Mouse (Mus musculus): ENCODE results near the gene Pigq. TPM values are rescaled to one million over a fixed set of nuclear protein-coding genes. Genes with fewer than 3 reads are reported as not detected.

Pigq gene
- polyA plus RNA-seq, 1 experiment = 236 TPM

GRCm38 (mm10) chr17:25945517-25946155 lies 900 bp upstream of the Pigq start:
- Histone ChIP-seq H3K4me1 (ENCODE audit: control insufficient read depth, insufficient read depth, low read length) (peaks cover 10% of the 10 kb centered on the region; the same call in 1 of the 2 replicates), H3K27ac (ENCODE audit: insufficient read depth, low read depth, low read length) (peak overlapping the region; percentile 83), H3K4me3 (ENCODE audit: insufficient read depth, low read depth, low read length) (no peak overlapping the region), H3K36me3 (ENCODE audit: control insufficient read depth, insufficient read depth, low read length) (no peaks in the 10 kb centered on the region), H3K27me3 (replicated peaks; ENCODE audit: control insufficient read depth, insufficient read depth, low read length) (no peaks in the 10 kb centered on the region)
- TF ChIP-seq POLR2A (IDR thresholded peaks at IDR 0.05; ENCODE audit: low read depth, low read length) (no peak), CTCF (conservative IDR thresholded peaks at IDR 0.05; ENCODE audit: insufficient read depth, insufficient read length, low read depth, low read length) (no peak)
- peak; percentile 75 for DNase-seq
- WGBS = 44% methylated on average over 9 of the region's 9 CpGs

DNA sequence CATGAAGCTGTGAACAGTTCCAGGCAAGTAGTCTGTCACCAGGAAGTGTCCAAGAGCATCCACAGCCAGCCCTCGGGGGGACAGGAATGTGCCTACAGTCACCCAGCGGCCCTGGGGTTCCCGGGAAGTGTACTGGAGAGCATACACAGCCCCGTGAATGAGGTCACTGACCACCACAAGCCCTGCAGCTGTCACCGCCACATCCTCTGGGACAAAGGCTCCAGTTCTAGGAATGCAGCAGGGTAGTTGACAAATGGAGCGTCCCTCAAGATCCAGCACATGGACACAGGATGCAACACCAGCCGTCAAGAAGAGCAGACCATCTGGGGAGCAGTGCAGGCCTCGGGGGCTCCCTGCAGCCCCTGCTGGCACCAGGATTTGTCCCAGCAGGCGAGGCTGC lies 967 bp downstream of the Pigq start:
- Histone ChIP-seq H3K27ac (ENCODE audit: insufficient read depth, low read depth, low read length) (no peak overlapping the region), H3K27me3 (replicated peaks; ENCODE audit: control insufficient read depth, insufficient read depth, low read length) (no peaks in the 10 kb centered on the region), H3K4me3 (ENCODE audit: insufficient read depth, low read depth, low read length) (no peak overlapping the region), H3K4me1 (ENCODE audit: control insufficient read depth, insufficient read depth, low read length) (peaks cover 12% of the 10 kb centered on the region; the same call in 1 of the 2 replicates), H3K36me3 (ENCODE audit: control insufficient read depth, insufficient read depth, low read length) (no peaks in the 10 kb centered on the region)
- 81% methylated on average over 9 of the region's 9 CpGs for WGBS
- TF ChIP-seq POLR2A (IDR thresholded peaks at IDR 0.05; ENCODE audit: low read depth, low read length) (no peak), CTCF (conservative IDR thresholded peaks at IDR 0.05; ENCODE audit: insufficient read depth, insufficient read length, low read depth, low read length) (no peak)
- DNase-seq = no peak

DNA sequence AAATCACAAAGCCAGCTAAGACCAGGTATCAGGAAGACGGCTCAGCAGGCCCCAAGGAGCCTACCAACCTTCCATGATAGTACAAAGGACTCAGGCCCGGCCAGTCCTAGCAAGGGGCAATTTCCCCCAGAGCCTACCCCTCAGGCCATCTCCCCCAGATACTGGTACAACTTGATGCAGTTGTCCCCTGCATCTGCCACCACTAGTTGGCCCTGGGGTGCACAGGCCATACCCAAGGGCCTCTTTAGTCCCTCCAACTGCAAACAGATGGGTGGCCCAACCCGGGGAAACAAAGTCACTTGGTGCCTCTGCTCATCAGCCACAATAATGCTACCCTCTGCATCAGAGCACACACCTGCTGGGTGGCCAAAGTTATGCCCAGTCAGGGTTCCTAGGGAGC lies 1.5 kb downstream of the Pigq start:
- no peak overlapping the region for H3K27ac ChIP-seq (ENCODE audit: insufficient read depth, low read depth, low read length)
- H3K4me1 ChIP-seq (ENCODE audit: control insufficient read depth, insufficient read depth, low read length) = peaks cover 12% of the 10 kb centered on the region; the same call in 1 of the 2 replicates
- 88% methylated on average over 3 of the region's 3 CpGs for WGBS
- no peak overlapping the region for H3K4me3 ChIP-seq (ENCODE audit: insufficient read depth, low read depth, low read length)
- TF ChIP-seq POLR2A (IDR thresholded peaks at IDR 0.05; ENCODE audit: low read depth, low read length) (no peak), CTCF (conservative IDR thresholded peaks at IDR 0.05; ENCODE audit: insufficient read depth, insufficient read length, low read depth, low read length) (no peak)
- no peaks in the 10 kb centered on the region for H3K27me3 ChIP-seq (replicated peaks; ENCODE audit: control insufficient read depth, insufficient read depth, low read length)
- no peaks in the 10 kb centered on the region for H3K36me3 ChIP-seq (ENCODE audit: control insufficient read depth, insufficient read depth, low read length)
- no peak for DNase-seq

- Histone ChIP-seq H3K4me3 (ENCODE audit: insufficient read depth, low read depth, low read length) (no peak overlapping the region), H3K4me1 (ENCODE audit: control insufficient read depth, insufficient read depth, low read length) (peaks cover 12% of the 10 kb centered on the region; the same call in 1 of the 2 replicates), H3K36me3 (ENCODE audit: control insufficient read depth, insufficient read depth, low read length) (no peaks in the 10 kb centered on the region), H3K27me3 (replicated peaks; ENCODE audit: control insufficient read depth, insufficient read depth, low read length) (no peaks in the 10 kb centered on the region), H3K27ac (ENCODE audit: insufficient read depth, low read depth, low read length) (peak overlapping the region; percentile 94; the same call in 1 of the 2 replicates)
- no peak for DNase-seq
- WGBS = 80% methylated on average over 2 of the region's 2 CpGs
- TF ChIP-seq POLR2A (IDR thresholded peaks at IDR 0.05; ENCODE audit: low read depth, low read length) (no peak), CTCF (conservative IDR thresholded peaks at IDR 0.05; ENCODE audit: insufficient read depth, insufficient read length, low read depth, low read length) (no peak)
Measured at GRCm38 (mm10) chr17:25942597-25943151, 2.1 kb downstream of the Pigq start.

GRCm38 (mm10) chr17:25941511-25942241 lies 3.1 kb downstream of the Pigq start:
- Histone ChIP-seq H3K27me3 (replicated peaks; ENCODE audit: control insufficient read depth, insufficient read depth, low read length) (no peaks in the 10 kb centered on the region), H3K27ac (ENCODE audit: insufficient read depth, low read depth, low read length) (peak overlapping the region; percentile 94), H3K4me1 (ENCODE audit: control insufficient read depth, insufficient read depth, low read length) (peaks cover 12% of the 10 kb centered on the region; the same call in 1 of the 2 replicates), H3K4me3 (ENCODE audit: insufficient read depth, low read depth, low read length) (peak overlapping the region; percentile 91), H3K36me3 (ENCODE audit: control insufficient read depth, insufficient read depth, low read length) (no peaks in the 10 kb centered on the region)
- 2% methylated on average over 54 of the region's 54 CpGs for WGBS
- DNase-seq = peak; percentile 84
- TF ChIP-seq CTCF (conservative IDR thresholded peaks at IDR 0.05; ENCODE audit: insufficient read depth, insufficient read length, low read depth, low read length) = no peak
- TF ChIP-seq POLR2A (IDR thresholded peaks at IDR 0.05; ENCODE audit: low read depth, low read length) = peak; percentile 20

DNA sequence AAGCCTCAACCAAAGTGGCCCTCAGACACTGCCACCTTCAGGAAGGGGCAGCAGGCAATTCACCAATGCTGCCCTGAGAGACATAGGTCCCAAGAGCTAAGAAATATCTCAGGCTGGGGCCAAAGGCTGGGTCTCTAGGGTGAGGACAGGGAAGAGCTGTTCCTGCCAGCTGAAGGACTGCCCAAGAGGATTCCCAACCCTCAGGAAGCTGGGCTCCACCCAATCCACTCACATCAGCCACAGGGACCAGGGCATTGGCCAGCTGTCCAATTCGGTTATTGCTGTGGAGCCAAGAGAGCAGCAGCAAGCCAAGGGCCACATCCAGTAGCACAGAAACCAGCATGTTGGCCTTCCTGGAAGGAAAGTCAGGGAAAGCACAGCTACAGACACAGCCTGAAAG lies 10.2 kb downstream of the Pigq start:
- TF ChIP-seq POLR2A (IDR thresholded peaks at IDR 0.05; ENCODE audit: low read depth, low read length) = no peak
- no peak for TF ChIP-seq CTCF (conservative IDR thresholded peaks at IDR 0.05; ENCODE audit: insufficient read depth, insufficient read length, low read depth, low read length)
- no peak for DNase-seq
- H3K27ac ChIP-seq (ENCODE audit: insufficient read depth, low read depth, low read length) = no peak overlapping the region
- WGBS = 91% methylated on average over 1 of the region's 1 CpGs
- no peaks in the 10 kb centered on the region for H3K4me1 ChIP-seq (ENCODE audit: control insufficient read depth, insufficient read depth, low read length)
- H3K36me3 ChIP-seq (ENCODE audit: control insufficient read depth, insufficient read depth, low read length) = no peaks in the 10 kb centered on the region; the same call in 1 of the 2 replicates
- H3K4me3 ChIP-seq (ENCODE audit: insufficient read depth, low read depth, low read length) = no peak overlapping the region
- no peaks in the 10 kb centered on the region for H3K27me3 ChIP-seq (replicated peaks; ENCODE audit: control insufficient read depth, insufficient read depth, low read length)

DNA sequence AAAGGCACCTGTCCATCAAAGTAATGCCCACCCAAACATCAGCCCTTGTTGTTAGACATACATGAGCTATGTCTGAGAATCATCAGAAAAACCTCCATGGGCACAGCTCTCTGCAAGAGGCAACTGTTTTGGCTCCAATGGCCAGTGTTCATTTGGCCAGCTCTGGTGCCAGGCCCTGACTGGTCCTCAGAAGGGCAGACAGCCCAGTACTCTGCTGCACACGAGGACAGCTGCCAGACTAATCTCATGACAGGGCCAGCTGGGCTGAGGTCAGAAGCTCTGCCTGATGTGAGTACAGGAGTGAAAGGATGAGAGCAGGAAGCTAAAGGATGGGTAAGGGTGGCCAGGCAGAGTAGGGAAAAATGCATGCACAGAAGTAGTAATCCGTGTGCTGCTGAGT lies 19.4 kb downstream of the Pigq start:
- Histone ChIP-seq H3K4me3 (ENCODE audit: insufficient read depth, low read depth, low read length) (no peak overlapping the region), H3K27ac (ENCODE audit: insufficient read depth, low read depth, low read length) (no peak overlapping the region), H3K4me1 (ENCODE audit: control insufficient read depth, insufficient read depth, low read length) (no peaks in the 10 kb centered on the region), H3K36me3 (ENCODE audit: control insufficient read depth, insufficient read depth, low read length) (no peaks in the 10 kb centered on the region), H3K27me3 (replicated peaks; ENCODE audit: control insufficient read depth, insufficient read depth, low read length) (no peaks in the 10 kb centered on the region)
- peak; percentile 21 for DNase-seq
- TF ChIP-seq CTCF (conservative IDR thresholded peaks at IDR 0.05; ENCODE audit: insufficient read depth, insufficient read length, low read depth, low read length) (no peak), POLR2A (IDR thresholded peaks at IDR 0.05; ENCODE audit: low read depth, low read length) (no peak)
- WGBS = 63% methylated on average over 2 of the region's 2 CpGs

Data from kidney, adult 2 months (tissue).